Mouse (Mus musculus): ENCODE results near the gene Ttc7.

DNA sequence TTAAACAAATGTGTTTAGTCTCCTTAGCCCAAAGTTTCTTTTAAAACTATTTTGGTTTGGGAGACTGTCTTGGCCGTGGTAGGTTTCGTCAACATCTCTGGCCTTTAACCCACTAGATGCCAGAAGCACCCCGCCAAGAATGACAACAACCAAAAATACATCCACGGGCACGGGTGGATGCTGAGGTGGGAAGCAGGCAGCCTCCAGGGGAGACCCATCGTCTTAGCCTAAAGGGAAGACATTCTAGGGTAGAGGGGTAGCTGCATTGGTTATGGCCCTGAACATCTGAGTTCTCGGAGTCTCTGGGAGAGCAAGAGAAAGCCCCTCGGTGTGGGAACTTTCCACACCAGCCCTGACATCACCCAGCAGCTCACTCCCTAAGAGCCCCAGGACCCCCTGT, 31.4 kb downstream of the Ttc7 start:
- TF ChIP-seq CTCF (IDR thresholded peaks at IDR 0.05; ENCODE audit: borderline replicate concordance, extremely low read depth, insufficient read depth, insufficient read length): no peak
- TF ChIP-seq POLR2A (IDR thresholded peaks at IDR 0.05; ENCODE audit: borderline replicate concordance, extremely low read depth, insufficient read depth, insufficient read length, poor library complexity, severe bottlenecking): no peak

Measured in brain, embryonic 14.5 days (tissue).